Mouse (Mus musculus): Measurements from ENCODE around the gene Mov10. TPM values are rescaled to one million over a fixed set of nuclear protein-coding genes. Genes with fewer than 3 reads are reported as not detected.

Gene Mov10
- polyA plus RNA-seq, 1 experiment from 2014 or later, result 8.7 TPM

DNA sequence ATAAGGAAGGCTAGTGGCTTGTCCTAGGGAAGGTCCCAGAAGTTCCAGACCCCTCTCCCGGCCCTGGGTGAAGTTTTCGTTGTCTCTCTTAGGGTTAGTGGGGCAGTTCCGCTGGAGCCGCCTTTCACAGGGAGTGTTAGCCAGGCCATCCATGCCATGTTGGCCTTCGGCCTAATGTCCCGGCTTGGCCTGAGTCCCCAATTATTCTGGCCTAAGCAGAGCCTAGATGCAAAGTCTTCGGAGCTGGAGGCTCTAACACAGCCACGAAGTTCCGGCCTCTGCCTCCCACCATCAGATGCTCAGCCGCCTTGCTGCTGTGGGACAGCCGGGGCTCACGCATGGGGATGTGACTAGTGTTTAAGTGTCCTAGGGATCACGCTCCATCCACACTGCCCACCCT lies 28.5 kb downstream of the Mov10 start:
- H3K9me3 ChIP-seq, result no peaks in the 10 kb centered on the region
- H3K9ac ChIP-seq (replicated peaks), result peak overlapping the region; percentile 41
- peaks cover 48% of the 10 kb centered on the region for H3K27me3 ChIP-seq
- no peak overlapping the region for H3K27ac ChIP-seq
- no peak for ATAC-seq
- WGBS, result 42% methylated on average over 13 of the region's 13 CpGs
- H3K4me2 ChIP-seq (replicated peaks), result peak overlapping the region; percentile 93
- H3K4me3 ChIP-seq (replicated peaks), result peak overlapping the region; percentile 56
- peaks cover 43% of the 10 kb centered on the region for H3K4me1 ChIP-seq (replicated peaks)
- H3K36me3 ChIP-seq, result no peaks in the 10 kb centered on the region

DNA sequence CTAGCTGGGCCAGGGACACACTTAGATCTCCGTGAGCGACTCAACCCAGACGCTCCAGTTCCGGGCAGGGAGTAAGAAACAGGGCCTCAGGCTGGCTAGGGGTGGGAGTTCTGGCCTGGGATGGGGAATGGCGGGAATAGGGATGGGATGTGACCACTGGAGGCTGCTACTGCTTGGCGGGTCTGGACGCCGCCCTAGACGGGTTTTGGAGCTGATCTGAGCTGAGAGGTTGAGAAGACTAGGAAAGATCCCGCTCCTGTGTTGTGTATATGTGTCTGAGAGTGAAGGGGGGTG lies 29.1 kb downstream of the Mov10 start:
- Histone ChIP-seq H3K27ac (no peak overlapping the region), H3K9me3 (no peaks in the 10 kb centered on the region), H3K9ac (replicated peaks) (peak overlapping the region; percentile 72), H3K4me3 (replicated peaks) (peak overlapping the region; percentile 56), H3K4me2 (replicated peaks) (peak overlapping the region; percentile 93), H3K36me3 (no peaks in the 10 kb centered on the region), H3K27me3 (peaks cover 54% of the 10 kb centered on the region), H3K4me1 (replicated peaks) (peaks cover 39% of the 10 kb centered on the region)
- 5% methylated on average over 10 of the region's 10 CpGs for WGBS
- no peak; the same call in 1 of the 2 replicates for ATAC-seq

DNA sequence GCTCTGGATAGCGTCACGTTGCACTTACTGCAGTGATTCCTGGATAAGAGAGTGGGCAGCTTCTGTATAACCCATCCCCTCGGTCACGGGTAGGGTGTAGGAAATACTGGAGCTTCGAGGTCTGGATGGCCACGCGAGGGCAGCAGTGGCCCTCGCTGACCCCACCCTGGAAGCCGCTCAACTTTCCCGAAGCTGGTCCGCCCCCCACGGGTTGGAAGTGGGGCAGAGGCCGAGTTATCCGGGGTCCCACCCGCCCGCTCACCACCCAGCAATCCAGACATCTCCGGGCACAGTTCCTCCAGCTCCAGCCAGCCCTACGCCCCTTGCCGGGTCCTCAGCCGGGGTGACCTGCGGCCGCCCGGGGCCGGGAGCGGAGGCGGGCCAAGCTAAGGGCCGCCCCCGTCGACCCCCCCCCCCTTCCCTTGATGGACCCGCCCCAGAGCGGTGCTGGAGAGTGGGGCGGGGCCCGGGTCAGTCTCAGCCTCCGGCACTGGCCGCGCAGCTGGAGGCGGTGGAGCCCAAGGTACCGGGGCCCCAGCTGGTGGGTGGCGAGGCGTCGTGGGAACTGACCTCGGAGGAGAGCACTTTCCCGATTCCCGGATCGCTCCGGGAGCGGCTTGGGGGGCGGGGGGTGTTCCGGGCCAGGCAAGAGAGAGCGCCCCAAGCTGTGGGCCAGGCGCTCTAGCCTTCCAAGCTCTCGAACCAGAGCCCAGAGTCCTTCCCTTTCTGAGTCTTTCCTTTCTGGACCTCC lies 29.6 kb downstream of the Mov10 start:
- H3K4me2 ChIP-seq (replicated peaks), result peak overlapping the region; percentile 93
- peak overlapping the region; percentile 72 for H3K9ac ChIP-seq (replicated peaks)
- H3K27me3 ChIP-seq, result peaks cover 59% of the 10 kb centered on the region
- no peaks in the 10 kb centered on the region for H3K36me3 ChIP-seq
- H3K4me1 ChIP-seq (replicated peaks), result peaks cover 33% of the 10 kb centered on the region
- peak; percentile 83 for ATAC-seq
- under 1% methylated on average over 34 of the region's 52 CpGs for WGBS
- H3K4me3 ChIP-seq (replicated peaks), result peak overlapping the region; percentile 56
- 0 out of 2 replicates have a peak overlapping the region, but pooled peaks have one; percentile 7 for H3K27ac ChIP-seq
- no peaks in the 10 kb centered on the region for H3K9me3 ChIP-seq

DNA sequence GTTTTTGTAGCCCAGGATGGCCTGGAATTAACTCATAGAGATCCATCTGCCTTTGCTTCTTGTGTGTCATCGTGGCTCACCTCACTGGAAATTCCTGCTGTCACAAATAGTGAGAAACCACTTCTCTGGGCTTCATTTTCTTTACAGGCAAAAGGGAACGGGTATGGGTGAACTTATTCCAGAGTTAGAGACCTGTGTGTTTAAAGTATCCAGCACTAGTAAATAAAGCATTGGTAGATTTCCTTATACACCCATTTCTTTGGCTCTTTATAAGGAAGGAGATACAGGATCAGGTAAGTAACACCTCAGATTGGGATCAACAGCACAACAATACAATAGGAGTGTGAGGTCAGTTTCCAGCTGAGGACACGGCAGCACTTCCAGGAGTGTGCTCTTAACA lies 30.3 kb downstream of the Mov10 start, which contains the start of gene Rhoc:
TSS of gene Rhoc (plus strand) at position 301 of the 400 bp plus-strand sequence.
- ATAC-seq, result no peak
- WGBS, result 27% methylated on average over 3 of the region's 3 CpGs
- Histone ChIP-seq H3K27ac (0 out of 2 replicates have a peak within 1 kb of the TSS, but pooled peaks have one; percentile 7), H3K4me3 (replicated peaks) (peak within 1 kb of the TSS; percentile 56), H3K9me3 (no peaks in the 10 kb centered on the region), H3K4me2 (replicated peaks) (peak within 1 kb of the TSS; percentile 93), H3K9ac (replicated peaks) (peak within 1 kb of the TSS; percentile 72), H3K36me3 (no peaks in the 10 kb centered on the region), H3K27me3 (peaks cover 66% of the 10 kb centered on the region), H3K4me1 (replicated peaks) (peaks cover 29% of the 10 kb centered on the region)

DNA sequence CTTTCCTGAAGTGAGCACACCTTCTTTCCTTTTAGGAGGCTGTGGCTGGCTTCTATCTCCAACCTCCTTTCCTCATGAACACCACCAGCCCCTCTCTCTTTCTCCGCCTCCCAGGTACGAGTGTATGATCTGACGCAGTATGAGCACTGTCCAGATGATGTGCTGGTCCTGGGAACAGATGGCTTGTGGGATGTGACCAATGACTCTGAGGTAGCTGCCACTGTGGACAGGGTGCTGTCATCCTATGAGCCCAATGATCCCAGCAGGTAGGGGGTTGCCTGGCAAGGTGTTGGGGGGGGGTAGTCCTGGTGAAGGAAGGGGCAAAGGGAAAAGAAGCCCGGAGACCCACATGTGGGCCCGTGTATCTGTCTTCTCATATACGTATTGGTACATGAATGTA lies 33.1 kb downstream of the Mov10 start:
- peaks cover 88% of the 10 kb centered on the region for H3K27me3 ChIP-seq
- H3K4me3 ChIP-seq (replicated peaks), result no peak overlapping the region
- no peak for ATAC-seq

DNA sequence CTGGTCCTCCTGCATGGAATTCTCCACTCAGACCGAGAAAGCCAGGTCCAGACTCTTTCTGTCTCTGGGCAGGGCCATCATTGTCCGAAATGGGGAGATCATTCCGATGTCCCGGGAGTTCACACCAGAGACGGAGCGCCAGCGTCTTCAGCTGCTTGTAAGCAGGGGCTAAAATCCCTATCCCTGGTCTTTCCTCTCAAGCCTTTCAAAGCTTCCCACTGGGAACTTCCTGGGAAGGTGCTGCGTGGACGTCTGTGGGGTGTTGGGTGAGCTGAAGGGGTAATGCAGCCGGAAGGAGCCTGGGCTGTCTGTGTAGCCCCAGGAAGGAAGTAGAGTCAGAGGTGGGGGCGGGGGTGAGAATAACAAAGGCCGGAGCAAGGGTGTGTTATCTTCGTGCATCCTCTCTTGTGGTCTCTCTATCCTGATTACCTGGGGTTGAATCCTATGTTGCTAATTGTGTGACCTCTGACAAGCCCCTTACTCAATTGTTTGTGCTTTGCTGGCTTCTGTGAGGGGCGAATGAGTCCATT lies 34.3 kb downstream of the Mov10 start:
- Histone ChIP-seq H3K36me3 (no peaks in the 10 kb centered on the region), H3K9me3 (no peaks in the 10 kb centered on the region), H3K9ac (replicated peaks) (no peak overlapping the region), H3K4me2 (replicated peaks) (no peak overlapping the region), H3K4me1 (replicated peaks) (peaks cover 23% of the 10 kb centered on the region), H3K4me3 (replicated peaks) (no peak overlapping the region), H3K27ac (no peak overlapping the region), H3K27me3 (peaks cover 88% of the 10 kb centered on the region)
- 47% methylated on average over 14 of the region's 14 CpGs for WGBS
- no peak for ATAC-seq

More for the DNA sequence above, 33.1 kb downstream of the Mov10 start:
- Histone ChIP-seq H3K4me1 (replicated peaks) (peaks cover 35% of the 10 kb centered on the region), H3K27ac (no peak overlapping the region), H3K4me2 (replicated peaks) (no peak overlapping the region), H3K9ac (replicated peaks) (no peak overlapping the region), H3K9me3 (no peaks in the 10 kb centered on the region), H3K36me3 (no peaks in the 10 kb centered on the region)
- 91% methylated on average over 6 of the region's 6 CpGs for WGBS

DNA sequence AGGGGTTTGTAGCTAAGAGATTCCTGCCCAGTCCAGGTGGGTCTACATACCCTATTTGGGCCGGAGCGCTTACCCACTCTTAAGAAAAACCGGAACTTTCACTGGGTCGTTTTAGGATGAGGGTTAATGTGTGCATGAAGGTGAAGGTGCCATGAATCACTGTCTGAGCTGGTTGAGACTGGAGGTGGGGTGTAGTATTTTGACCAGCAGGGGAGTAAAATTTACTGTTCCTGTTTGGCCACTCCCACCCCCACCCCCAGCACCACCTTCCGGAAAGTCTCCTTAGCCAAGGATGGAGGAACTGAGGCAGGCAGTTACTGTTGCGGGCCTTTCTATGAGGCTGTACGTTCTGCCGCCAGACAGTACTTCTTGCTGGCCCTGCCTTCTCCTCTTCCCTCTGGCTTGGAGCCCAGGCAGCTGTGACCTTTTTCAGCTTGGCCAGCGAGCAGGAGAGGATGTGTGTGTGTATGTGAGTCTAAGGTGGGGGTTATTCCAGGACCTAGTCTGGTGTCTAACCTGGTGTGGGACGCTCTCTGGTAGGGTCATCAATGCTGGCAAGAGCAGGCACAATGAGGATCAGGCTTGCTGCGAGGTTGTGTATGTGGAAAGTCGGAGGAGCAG lies 36.2 kb downstream of the Mov10 start:
- no peak overlapping the region; the same call in 1 of the 2 replicates for H3K9ac ChIP-seq (replicated peaks)
- 12% methylated on average over 12 of the region's 12 CpGs for WGBS
- peaks cover 18% of the 10 kb centered on the region for H3K4me1 ChIP-seq (replicated peaks)
- H3K4me2 ChIP-seq (replicated peaks), result peak overlapping the region; percentile 77
- ATAC-seq, result no peak
- H3K27ac ChIP-seq, result no peak overlapping the region
- no peaks in the 10 kb centered on the region for H3K36me3 ChIP-seq
- peak overlapping the region; percentile 46 for H3K4me3 ChIP-seq (replicated peaks)
- peaks cover 100% of the 10 kb centered on the region for H3K27me3 ChIP-seq
- no peaks in the 10 kb centered on the region for H3K9me3 ChIP-seq

DNA sequence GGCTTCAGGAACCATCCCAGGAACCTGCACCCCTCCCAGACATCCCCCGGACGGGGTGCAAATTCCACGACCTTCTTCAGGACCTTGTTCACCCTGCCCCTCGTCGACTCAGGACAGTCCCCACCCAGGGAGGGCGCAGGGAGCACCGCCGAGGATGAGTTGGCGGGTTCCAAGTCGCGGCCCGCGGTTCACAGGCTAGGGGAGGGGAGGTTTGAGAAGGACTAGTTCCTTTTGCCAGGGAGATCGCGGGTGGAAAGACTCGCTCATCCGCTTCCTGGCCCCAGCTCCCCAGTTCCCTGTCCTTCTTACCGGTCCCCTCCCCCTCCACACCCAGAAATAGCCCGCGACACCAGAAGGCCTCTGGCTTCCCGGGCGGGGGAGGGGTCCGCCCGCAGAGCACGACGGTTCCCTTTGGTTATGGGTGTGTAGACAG lies 36.9 kb downstream of the Mov10 start, which contains the start of gene Fam19a3:
TSS of gene Fam19a3 (minus strand) at position 370 of the 433 bp plus-strand sequence.
- H3K9ac ChIP-seq (replicated peaks), result peak within 1 kb of the TSS; percentile 61
- peak; percentile 15 for ATAC-seq
- H3K36me3 ChIP-seq, result no peaks in the 10 kb centered on the region
- WGBS, result 2% methylated on average over 26 of the region's 26 CpGs
- H3K4me3 ChIP-seq (replicated peaks), result peak within 1 kb of the TSS; percentile 46
- no peaks in the 10 kb centered on the region for H3K9me3 ChIP-seq
- H3K27ac ChIP-seq, result no peak within 1 kb of the TSS
- H3K4me1 ChIP-seq (replicated peaks), result peaks cover 20% of the 10 kb centered on the region
- H3K4me2 ChIP-seq (replicated peaks), result peak within 1 kb of the TSS; percentile 77
- H3K27me3 ChIP-seq, result peaks cover 100% of the 10 kb centered on the region

DNA sequence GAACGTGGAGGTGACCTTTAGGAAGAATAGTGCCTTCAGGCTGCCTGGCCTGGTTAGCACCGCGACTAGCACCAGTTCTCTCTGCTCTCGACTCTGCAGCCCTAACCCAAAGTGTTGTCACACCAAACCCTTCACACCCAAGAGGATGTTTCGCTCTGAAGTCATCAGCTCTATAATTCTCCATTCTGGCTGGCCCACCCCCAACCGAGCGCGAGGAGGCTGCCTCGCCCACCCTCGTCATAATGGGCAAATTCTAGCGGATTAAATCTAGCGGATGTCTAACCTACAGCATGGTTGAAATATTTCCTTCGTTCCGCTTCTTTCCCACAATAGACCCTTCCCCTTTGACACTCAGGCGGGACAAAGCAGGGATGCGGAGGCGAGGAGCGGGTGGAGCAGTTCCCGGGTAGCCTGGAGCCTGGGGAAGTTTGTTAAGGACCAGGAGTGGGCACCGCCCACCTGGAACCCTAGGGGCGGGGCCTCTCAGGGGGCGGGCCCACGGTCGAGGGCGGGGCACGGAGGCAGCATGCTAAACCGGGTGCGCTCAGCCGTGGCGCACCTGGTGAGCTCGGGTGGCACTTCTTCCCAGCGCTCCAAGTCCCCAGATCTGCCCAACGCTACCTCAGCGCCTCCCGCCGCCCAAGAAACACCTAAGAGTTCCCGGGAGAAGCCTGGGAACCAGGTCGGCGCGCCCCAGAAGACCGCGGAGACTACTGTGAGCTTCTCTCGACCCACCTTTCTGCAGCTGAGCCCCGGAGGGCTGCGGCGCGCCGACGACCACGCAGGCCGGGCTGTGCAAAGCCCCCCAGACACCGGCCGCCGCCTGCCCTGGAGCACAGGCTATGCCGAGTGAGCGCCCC lies 37.6 kb downstream of the Mov10 start, which contains the start of gene Ppm1j:
TSS of gene Ppm1j (plus strand) at position 496 of the 860 bp plus-strand sequence.
- no peaks in the 10 kb centered on the region for H3K36me3 ChIP-seq
- ATAC-seq, result peak; percentile 35

DNA sequence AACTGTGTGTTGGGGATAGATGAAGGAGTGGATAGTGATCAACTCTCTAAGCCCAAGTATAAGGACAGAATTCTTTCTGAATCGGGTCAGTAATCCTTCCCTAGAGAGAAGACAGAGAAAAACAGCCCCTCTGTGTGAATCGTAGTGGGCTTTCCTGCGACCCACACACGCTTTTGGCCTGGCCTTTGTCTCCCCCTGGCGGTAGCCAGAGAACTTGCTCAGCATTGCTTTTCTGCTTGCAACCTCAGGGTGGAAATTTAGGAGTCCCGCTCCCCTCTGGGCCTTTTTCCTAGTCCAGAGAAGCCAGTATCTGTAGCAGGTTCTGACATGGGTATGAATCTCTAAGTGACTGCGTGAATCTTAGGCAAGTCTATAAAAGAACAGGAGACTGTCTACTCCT lies 38.4 kb downstream of the Mov10 start:
- no peak overlapping the region for H3K4me2 ChIP-seq (replicated peaks)
- no peak overlapping the region for H3K27ac ChIP-seq
- WGBS, result 0% methylated on average over 7 of the region's 7 CpGs
- H3K9me3 ChIP-seq, result no peaks in the 10 kb centered on the region
- H3K4me1 ChIP-seq (replicated peaks), result peaks cover 20% of the 10 kb centered on the region
- H3K36me3 ChIP-seq, result no peaks in the 10 kb centered on the region
- H3K27me3 ChIP-seq, result peaks cover 97% of the 10 kb centered on the region
- H3K9ac ChIP-seq (replicated peaks), result no peak overlapping the region
- ATAC-seq, result no peak; the same call in 1 of the 2 replicates
- no peak overlapping the region for H3K4me3 ChIP-seq (replicated peaks)

More for the DNA sequence above, 37.6 kb downstream of the Mov10 start, which contains the start of gene Ppm1j:
- 1% methylated on average over 56 of the region's 56 CpGs for WGBS
- no peaks in the 10 kb centered on the region for H3K9me3 ChIP-seq
- H3K9ac ChIP-seq (replicated peaks), result peak within 1 kb of the TSS; percentile 61
- H3K4me2 ChIP-seq (replicated peaks), result peak within 1 kb of the TSS; percentile 77
- H3K4me3 ChIP-seq (replicated peaks), result peak within 1 kb of the TSS; percentile 46
- peaks cover 20% of the 10 kb centered on the region for H3K4me1 ChIP-seq (replicated peaks)
- no peak within 1 kb of the TSS for H3K27ac ChIP-seq
- H3K27me3 ChIP-seq, result peaks cover 100% of the 10 kb centered on the region

DNA sequence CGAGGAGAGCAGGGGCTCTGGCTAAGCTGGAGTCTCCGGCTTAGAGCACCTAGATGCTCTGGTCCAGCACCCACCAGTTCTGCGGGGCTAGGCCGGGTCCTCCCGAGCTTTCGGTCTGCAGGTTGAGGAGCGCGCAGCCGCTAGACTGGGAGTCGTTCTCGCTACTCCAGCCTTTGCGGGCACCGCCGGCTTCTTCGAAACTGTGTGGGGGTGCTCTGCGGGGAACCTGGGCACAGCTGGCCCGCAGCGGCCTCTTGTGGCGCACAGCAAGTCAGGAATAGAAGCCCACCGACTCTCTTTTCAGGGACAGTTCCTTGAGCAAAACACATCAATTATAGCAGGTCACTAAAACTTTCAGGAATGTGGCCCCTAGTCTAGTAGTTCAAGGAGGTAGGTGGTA lies 41.0 kb downstream of the Mov10 start:
- Histone ChIP-seq H3K4me2 (replicated peaks) (peak overlapping the region; percentile 47), H3K27me3 (peaks cover 87% of the 10 kb centered on the region), H3K4me3 (replicated peaks) (peak overlapping the region; percentile 32), H3K27ac (no peak overlapping the region), H3K9me3 (no peaks in the 10 kb centered on the region), H3K4me1 (replicated peaks) (peaks cover 20% of the 10 kb centered on the region), H3K9ac (replicated peaks) (peak overlapping the region; percentile 7; the same call in 1 of the 2 replicates), H3K36me3 (no peaks in the 10 kb centered on the region)
- WGBS, result under 1% methylated on average over 20 of the region's 20 CpGs
- peak; percentile 7; the same call in 1 of the 2 replicates for ATAC-seq
